Mouse (Mus musculus): ENCODE data around the gene Lin7b.
A peak's percentile ranks its signal among the peaks of the same experiment; 100 is the strongest.

Gene Lin7b

GRCm38 (mm10) chr7:45353041-45353440, 17.3 kb downstream of the Lin7b start:
- no peak for DNase-seq (ENCODE audit: low read depth, low spot score)

GRCm38 (mm10) chr7:45346905-45347304, 23.5 kb downstream of the Lin7b start:
- DNase-seq (ENCODE audit: low read depth, low spot score), result no peak

- DNase-seq (ENCODE audit: low read depth, low spot score), result peak; percentile 67
Measured at GRCm38 (mm10) chr7:45343543-45343942, 26.8 kb downstream of the Lin7b start.

DNA sequence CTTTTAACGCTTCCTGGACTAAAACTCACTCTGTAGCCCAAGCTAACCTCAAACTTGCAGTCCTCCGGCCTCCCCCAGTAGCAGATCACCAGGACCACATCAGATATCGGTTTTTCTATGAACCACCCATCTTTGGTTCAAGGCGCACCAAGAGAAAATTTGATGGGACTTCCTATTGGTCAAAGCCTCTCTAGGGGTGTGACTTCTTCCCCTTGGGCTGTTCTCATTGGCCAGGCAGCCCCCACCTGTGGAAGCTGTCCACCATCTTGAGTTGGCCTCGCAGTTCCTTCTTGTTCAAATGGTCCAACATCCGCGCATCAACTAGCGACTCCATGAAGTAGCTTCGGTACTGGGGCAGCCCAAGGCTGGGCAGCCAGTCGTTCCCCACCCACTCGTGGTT, 28.3 kb downstream of the Lin7b start:
- peak; percentile 66 for DNase-seq (ENCODE audit: low read depth, low spot score)

DNA sequence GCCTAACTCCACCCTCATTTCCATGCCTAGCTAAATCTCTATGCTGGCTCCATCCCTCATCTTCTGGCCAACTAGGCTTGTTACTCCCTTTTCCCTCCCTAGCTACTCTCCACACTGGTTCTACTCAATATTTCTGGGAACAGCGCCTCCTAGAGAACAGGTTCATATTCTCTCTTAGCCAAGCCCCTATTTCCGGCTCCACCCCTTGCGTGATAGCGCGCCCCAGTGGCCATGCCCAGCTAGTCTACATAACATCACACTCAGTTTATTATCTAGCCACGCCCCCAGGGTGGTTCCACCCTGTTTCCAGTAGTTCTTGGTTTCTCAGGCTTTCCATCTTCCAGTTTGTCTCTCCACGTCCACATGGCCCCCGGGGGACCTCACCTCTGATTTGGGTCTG, 29.1 kb downstream of the Lin7b start:
- peak; percentile 96 for DNase-seq (ENCODE audit: low read depth, low spot score)

GRCm38 (mm10) chr7:45340669-45341068, 29.7 kb downstream of the Lin7b start:
- DNase-seq (ENCODE audit: low read depth, low spot score), result peak; percentile 91

DNA sequence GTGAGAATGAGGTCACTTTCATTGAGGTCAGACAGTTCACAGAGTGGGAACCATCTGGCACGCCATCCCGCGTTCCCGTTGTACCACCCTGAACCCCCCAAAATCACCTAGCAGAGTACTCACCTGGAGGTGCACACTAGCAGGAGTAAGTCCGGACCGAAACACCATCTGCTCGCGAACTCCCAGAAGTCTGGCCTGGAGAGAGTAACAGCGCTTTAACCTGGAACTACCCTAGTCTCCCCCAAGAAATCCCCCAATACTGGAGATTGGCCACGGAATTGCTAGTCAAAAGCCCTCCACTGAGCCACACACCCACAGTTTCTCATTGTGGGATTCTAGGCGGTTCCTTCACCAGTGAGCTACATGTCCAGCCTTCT, 30.3 kb downstream of the Lin7b start:
- DNase-seq (ENCODE audit: low read depth, low spot score), result no peak

- peak; percentile 93 for DNase-seq (ENCODE audit: low read depth, low spot score)
Measured at GRCm38 (mm10) chr7:45339410-45340065, 30.8 kb downstream of the Lin7b start.

DNA sequence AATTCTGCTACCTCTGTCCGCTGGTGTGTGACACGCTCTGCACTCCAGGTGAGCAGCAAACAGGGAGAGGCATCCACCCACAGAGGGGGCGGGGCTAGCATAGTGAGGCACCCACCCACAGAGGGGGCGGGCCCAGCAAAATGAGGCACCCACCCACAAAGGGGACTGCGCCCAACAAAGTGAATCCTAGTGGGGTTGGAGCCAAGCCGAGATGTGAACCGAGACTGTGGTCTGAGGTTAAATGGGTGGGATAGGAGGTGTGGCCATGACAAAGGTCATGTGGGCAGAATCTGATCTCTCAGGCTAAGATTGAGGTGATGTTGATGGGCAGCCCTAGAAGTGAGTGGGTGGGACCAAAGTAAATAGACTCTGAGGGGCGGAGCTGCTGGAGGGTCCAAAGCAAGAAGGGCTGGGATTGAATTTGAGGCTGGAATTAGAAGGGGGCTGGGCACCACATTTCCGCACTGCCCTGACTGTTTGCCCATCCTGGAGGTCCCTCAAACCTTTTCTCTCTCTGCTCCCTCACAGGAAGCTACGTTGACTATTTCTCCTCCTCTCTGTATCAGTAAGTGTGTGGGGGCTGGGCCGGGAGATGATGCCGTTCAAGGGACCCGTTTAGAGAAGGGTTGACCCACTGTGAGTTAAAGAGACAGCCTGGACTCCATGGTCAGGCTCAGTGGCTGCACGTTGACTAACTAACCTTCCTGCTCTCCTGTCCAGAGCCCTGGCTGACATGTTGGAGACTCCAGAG, 32.0 kb downstream of the Lin7b start:
- DNase-seq (ENCODE audit: low read depth, low spot score), result peak; percentile 79

DNA sequence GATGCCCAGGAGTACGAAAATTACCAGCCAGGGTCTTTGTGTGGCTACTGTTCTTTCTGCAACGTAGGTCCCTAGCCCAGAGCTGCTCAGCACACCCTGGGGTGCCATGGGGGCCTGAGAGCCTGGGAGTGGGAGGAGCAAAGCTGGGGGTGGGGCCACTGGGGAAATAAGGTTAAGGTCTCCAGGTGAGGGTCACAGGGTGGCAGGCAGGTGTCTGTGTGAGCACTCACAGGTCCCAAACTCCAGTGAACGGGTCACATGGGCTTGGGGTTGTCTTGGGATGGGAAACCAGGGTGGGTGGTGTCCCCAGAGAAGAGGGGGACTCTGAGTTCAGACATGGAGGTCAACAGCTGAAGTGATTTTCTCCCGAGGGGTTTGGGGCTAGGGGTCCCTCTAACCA, 32.9 kb downstream of the Lin7b start:
- no peak for DNase-seq (ENCODE audit: low read depth, low spot score)

DNA sequence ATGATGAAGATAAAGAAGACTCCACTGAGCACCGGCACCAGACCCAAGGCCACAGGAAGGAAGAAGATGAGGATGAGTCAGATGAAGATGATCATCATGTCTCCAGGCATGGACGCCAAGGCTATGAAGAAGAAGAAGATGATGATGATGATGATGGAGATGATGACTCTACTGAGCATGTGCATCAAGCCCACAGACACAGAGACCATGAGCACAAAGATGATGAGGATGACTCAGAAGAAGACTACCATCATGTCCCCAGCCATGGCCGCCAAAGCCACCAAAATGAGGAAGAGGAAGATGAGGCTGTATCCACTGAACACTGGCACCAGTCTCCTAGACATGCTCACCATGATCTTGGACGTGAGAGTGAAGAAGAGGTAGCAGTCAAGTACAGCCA, 34.1 kb downstream of the Lin7b start:
- DNase-seq (ENCODE audit: low read depth, low spot score), result no peak

- no peak for DNase-seq (ENCODE audit: low read depth, low spot score)
Measured at GRCm38 (mm10) chr7:45335056-45335455, 35.3 kb downstream of the Lin7b start, which contains the start of gene Hrc. Gene Hrc (plus strand): TSS chr7:45335290.

- no peak for DNase-seq (ENCODE audit: low read depth, low spot score)
Measured at GRCm38 (mm10) chr7:45334605-45335004, 35.8 kb downstream of the Lin7b start.

- DNase-seq (ENCODE audit: low read depth, low spot score), result peak; percentile 81
Measured at GRCm38 (mm10) chr7:45333431-45333982, 36.9 kb downstream of the Lin7b start, which contains the start of gene Trpm4. Gene Trpm4 (minus strand): TSS chr7:45333780.

- peak; percentile 75 for DNase-seq (ENCODE audit: low read depth, low spot score)
Measured at GRCm38 (mm10) chr7:45332685-45333425, 37.5 kb downstream of the Lin7b start.

GRCm38 (mm10) chr7:45331502-45331901, 38.9 kb downstream of the Lin7b start:
- DNase-seq (ENCODE audit: low read depth, low spot score), result no peak

DNA sequence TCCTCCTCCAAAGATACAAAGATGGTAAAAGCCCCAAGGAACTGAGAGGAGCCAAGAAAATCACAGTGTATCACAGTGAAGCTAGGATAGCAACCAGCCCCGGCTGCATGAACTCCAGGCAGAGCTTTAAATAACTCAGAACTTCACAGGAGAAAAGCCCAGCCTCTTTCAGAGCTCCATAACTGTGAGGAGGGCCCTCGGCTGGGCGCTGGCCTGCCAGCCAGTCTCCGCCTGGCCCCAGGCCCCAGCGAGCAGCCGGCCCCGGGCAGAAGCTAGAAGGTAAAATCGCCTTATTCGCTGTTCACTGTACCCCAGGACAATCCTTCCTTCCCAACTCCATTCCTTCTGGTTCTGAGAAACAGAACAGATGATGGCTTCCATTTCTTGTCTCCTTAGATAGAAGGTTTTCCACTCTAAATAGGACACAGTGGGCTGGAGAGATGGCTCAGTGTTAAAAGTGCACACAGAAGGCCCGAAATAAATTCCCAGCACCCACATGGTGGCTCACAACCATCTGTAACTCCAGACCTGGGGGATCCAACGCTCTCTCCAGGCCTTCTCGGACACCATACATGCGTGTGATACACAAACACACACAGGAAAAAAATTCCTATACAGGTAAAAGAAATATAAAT, 41.4 kb downstream of the Lin7b start:
- DNase-seq (ENCODE audit: low read depth, low spot score), result no peak

GRCm38 (mm10) chr7:45325800-45326199, 44.6 kb downstream of the Lin7b start:
- DNase-seq (ENCODE audit: low read depth, low spot score), result no peak

DNA sequence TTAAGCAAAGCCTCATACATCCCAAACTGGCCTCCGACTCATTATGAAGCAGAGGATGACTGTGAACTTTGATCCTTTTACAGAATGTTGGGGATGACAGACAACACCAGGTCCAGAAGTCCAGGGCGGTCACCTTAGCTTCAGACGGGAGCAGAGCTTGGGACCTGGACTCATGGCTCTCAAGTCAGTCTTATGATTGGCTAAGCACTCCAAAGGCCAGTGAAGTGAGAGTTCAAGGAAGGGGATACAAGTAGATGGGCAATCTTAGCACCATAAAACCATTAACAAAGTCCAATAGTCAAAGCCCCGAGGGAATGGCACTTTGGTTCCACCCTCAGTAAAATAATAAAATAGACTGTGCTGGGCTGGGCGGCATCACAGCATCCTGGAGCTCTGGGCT, 47.3 kb downstream of the Lin7b start:
- no peak for DNase-seq (ENCODE audit: low read depth, low spot score)

GRCm38 (mm10) chr7:45322245-45322644, 48.1 kb downstream of the Lin7b start:
- DNase-seq (ENCODE audit: low read depth, low spot score), result no peak

Data from A20 (cell line).